Comparison of ENCODE assay signal across 16 mouse cellular contexts in the genomic region with DNA sequence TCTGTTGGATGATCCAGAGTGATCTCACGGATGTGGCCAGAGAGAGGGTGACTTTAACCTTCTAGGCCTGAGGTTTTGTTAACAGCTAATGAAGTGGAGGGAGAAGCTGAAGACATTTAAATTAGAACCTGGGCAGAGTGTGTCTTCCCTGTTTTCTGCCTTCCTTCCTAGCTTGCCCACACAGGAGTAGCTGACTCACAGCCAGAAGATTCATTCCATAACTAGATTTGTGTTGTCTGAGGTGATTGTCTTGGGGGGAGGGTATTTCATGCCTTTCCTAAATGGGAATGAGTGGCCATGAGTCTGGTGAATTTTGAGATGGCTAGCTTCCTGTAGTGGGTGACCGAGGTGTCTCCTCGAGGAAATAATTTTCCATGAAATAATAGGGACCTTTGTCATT. TPM values are rescaled to one million over a fixed set of nuclear protein-coding genes. Genes with fewer than 3 reads are reported as not detected.
DNase-seq lines count a peak whose midpoint lies in the region; ATAC-seq and TF ChIP-seq lines count a peak whose summit lies in the region.
"Had no signal": no experiment of that assay in that cellular context is flagged by ENCODE, and none has a peak within 500 bp of the region (broad histone marks: within the 10 kb centered on the region; RNA-seq: fewer than 3 reads in every experiment).

No protein-coding gene starts in this region.

- no peak overlapping the region for H3K4me3 ChIP-seq in heart, embryonic 16.5 days (ENCODE audit: low read length)
- H3K4me3 ChIP-seq in lung, postnatal 0 days (ENCODE audit: low read depth, low read length) = no peak overlapping the region
- H3K4me3 ChIP-seq in intestine, embryonic 16.5 days (ENCODE audit: low read length) = no peak overlapping the region
- H3K4me3 ChIP-seq: layer of hippocampus, adult 2 months; limb, embryonic 13.5 days; midbrain, embryonic 10.5 days had no signal

- ATAC-seq in heart, embryonic 16.5 days (replicated peaks; ENCODE audit: extremely low read depth, insufficient read depth, low FRiP score) = no peak
- no peak for ATAC-seq in lung, postnatal 0 days
- no peak for ATAC-seq in intestine, embryonic 16.5 days
- ATAC-seq: forebrain, embryonic 14.5 days had no signal

- no peaks in the 10 kb centered on the region for H3K9me3 ChIP-seq in heart, embryonic 16.5 days (replicated peaks; ENCODE audit: control insufficient read depth, low read length)
- no peaks in the 10 kb centered on the region for H3K9me3 ChIP-seq in lung, postnatal 0 days (ENCODE audit: low read length)
- no peaks in the 10 kb centered on the region for H3K9me3 ChIP-seq in intestine, embryonic 16.5 days (ENCODE audit: control insufficient read depth, low read length)
- H3K9me3 ChIP-seq: limb, embryonic 13.5 days; midbrain, embryonic 10.5 days had no signal

- WGBS in heart, embryonic 16.5 days = 42% methylated on average over 3 of the region's 3 CpGs
- WGBS in lung, postnatal 0 days = 33% methylated on average over 3 of the region's 3 CpGs
- 45% methylated on average over 3 of the region's 3 CpGs for WGBS in intestine, embryonic 16.5 days

- no peak for TF ChIP-seq EP300 in lung, postnatal 0 days (IDR thresholded peaks at IDR 0.05)

- H3K27ac ChIP-seq in heart, embryonic 16.5 days (ENCODE audit: low read length) = peak overlapping the region; percentile 68; the same call in 1 of the 2 replicates
- H3K27ac ChIP-seq in lung, postnatal 0 days (ENCODE audit: low read length) = 0 out of 2 replicates have a peak overlapping the region, but pooled peaks have one; percentile 2
- H3K27ac ChIP-seq in intestine, embryonic 16.5 days (ENCODE audit: low read length) = 0 out of 2 replicates have a peak overlapping the region, but pooled peaks have one; percentile 43
- H3K27ac ChIP-seq: layer of hippocampus, adult 2 months; midbrain, embryonic 10.5 days had no signal

- no peaks in the 10 kb centered on the region for H3K36me3 ChIP-seq in heart, embryonic 16.5 days (ENCODE audit: control insufficient read depth, insufficient read depth)
- no peaks in the 10 kb centered on the region for H3K36me3 ChIP-seq in lung, postnatal 0 days (ENCODE audit: insufficient read depth, low read length)
- H3K36me3 ChIP-seq in intestine, embryonic 16.5 days (ENCODE audit: control insufficient read depth, insufficient read depth, low read length) = no peaks in the 10 kb centered on the region
- H3K36me3 ChIP-seq: limb, embryonic 13.5 days had no signal

- DNase-seq in heart, postnatal 14 days = no peak
- DNase-seq in lung, postnatal 0 days (ENCODE audit: low spot score) = no peak
- no peak for DNase-seq in lung, postnatal 36 days
- DNase-seq in urinary bladder, postnatal 25 days (ENCODE audit: low spot score) = no peak
- no peak for DNase-seq in layer of hippocampus, adult 18-20 months (ENCODE audit: low spot score in 2 of 2)
- DNase-seq: adrenal gland, adult 2 months; cerebellum, adult 9-10 months; kidney, adult 18-20 months; lung, postnatal 14 days; thymus, adult 2 months had no signal

- H3K27me3 ChIP-seq in heart, embryonic 16.5 days (ENCODE audit: control insufficient read depth, insufficient read depth, low read length) = no peaks in the 10 kb centered on the region
- H3K27me3 ChIP-seq in lung, postnatal 0 days (replicated peaks; ENCODE audit: insufficient read depth, low read length) = no peaks in the 10 kb centered on the region
- H3K27me3 ChIP-seq in intestine, embryonic 16.5 days (replicated peaks; ENCODE audit: control insufficient read depth, insufficient read depth, low read length) = no peaks in the 10 kb centered on the region
- H3K27me3 ChIP-seq: limb, embryonic 13.5 days had no signal

- intact Hi-C loops in heart, postnatal 14 days (cut with DNase I) = loop anchor here (2.0 kb wide), 1 partner anchor 40 kb away; no protein-coding TSS in a partner anchor

- TF ChIP-seq CTCF in lung, postnatal 0 days (IDR thresholded peaks at IDR 0.05) = no peak

- H3K4me1 ChIP-seq in heart, embryonic 16.5 days (ENCODE audit: control insufficient read depth, insufficient read depth, low read length) = peaks cover 59% of the 10 kb centered on the region
- H3K4me1 ChIP-seq in lung, postnatal 0 days (ENCODE audit: insufficient read depth, low read depth, low read length) = peaks cover 33% of the 10 kb centered on the region
- peaks cover 72% of the 10 kb centered on the region for H3K4me1 ChIP-seq in intestine, embryonic 16.5 days (ENCODE audit: control insufficient read depth, insufficient read depth, low read length)

- no peak overlapping the region for H3K9ac ChIP-seq in heart, embryonic 16.5 days (ENCODE audit: low read length)
- H3K9ac ChIP-seq in lung, postnatal 0 days (replicated peaks; ENCODE audit: low read depth) = no peak overlapping the region; the same call in 1 of the 2 replicates
- 0 out of 2 replicates have a peak overlapping the region, but pooled peaks have one; percentile 30 for H3K9ac ChIP-seq in intestine, embryonic 16.5 days (ENCODE audit: low read depth, low read length)
- H3K9ac ChIP-seq: limb, embryonic 13.5 days had no signal

- H3K4me2 ChIP-seq in heart, embryonic 16.5 days (ENCODE audit: low read depth, low read length) = no peak overlapping the region
- H3K4me2 ChIP-seq in lung, postnatal 0 days (replicated peaks; ENCODE audit: low read depth, low read length) = no peak overlapping the region
- 0 out of 2 replicates have a peak overlapping the region, but pooled peaks have one; percentile 14 for H3K4me2 ChIP-seq in intestine, embryonic 16.5 days (ENCODE audit: low read depth, low read length)

RNA-seq across cellular contexts. Expression of a gene that starts 7.5 kb away (rescaled TPM):
- 12.1 and 12.9 TPM in 2 replicates for polyA plus RNA-seq in heart, embryonic 16.5 days (2015; fragmentation: Nextera tagmentation; extraction: Ambion mirVana)
- total RNA-seq in heart, postnatal 14 days (2021) = 10 to 100 TPM; 49.8 to 52.8 TPM
- polyA plus RNA-seq in lung, postnatal 0 days (2015; fragmentation: Nextera tagmentation; extraction: Ambion mirVana) = 10.3 and 11.6 TPM in 2 replicates
- 16.5 and 16.7 TPM in 2 replicates for polyA plus RNA-seq in intestine, embryonic 16.5 days (2015; fragmentation: Nextera tagmentation; extraction: Ambion mirVana)
- 10 to 100 TPM; 89.7 to 90.3 TPM for total RNA-seq in layer of hippocampus, adult 18-20 months (2021)

Comparison
In these comparisons a context has a peak if more than half of its experiments do, and no peak if none do; other contexts are left out.
1. H3K27ac ChIP-seq: peak in every context shown above with its lines; median percentile 68 in heart, embryonic 16.5 days; 43 in intestine, embryonic 16.5 days; 2 in lung, postnatal 0 days.